Mouse (Mus musculus) hindbrain, embryonic 11.5 days (tissue): Measurements from ENCODE around the gene Higd1c. TPM values are rescaled to one million over a fixed set of nuclear protein-coding genes. Genes with fewer than 3 reads are reported as not detected.
"Not testable (repeated sequence)": the region's sequence is repeated elsewhere in the genome, so short reads cannot be mapped to it uniquely, and the experiment has no call there.

Experiments used
- ATAC-seq: fragments of 200-750 bp; cut with Nextera tagmentation; 2 replicates; pipeline ENCODE4 v1.8.0; 2017; ENCODE audit warnings: mild to moderate bottlenecking, moderate TSS enrichment, moderate library complexity; ENCODE audit not compliant: low FRiP score
- DNase-seq: peaks from one replicate; pipeline ENCODE4 v3.0.0-alpha.2; 2015; ENCODE audit warnings: low spot score
- H3K27ac ChIP-seq: fragments of 300-500 bp; sonication (generic); 2 replicates; pipeline ENCODE4 v1.5.1; 2014; ENCODE audit warnings: mild to moderate bottlenecking, low read depth, low read length
- H3K27me3 ChIP-seq: fragments of 300-500 bp; sonication (generic); 2 replicates; pipeline ENCODE4 v1.6.1; 2014; ENCODE audit warnings: mild to moderate bottlenecking, low read length, moderate library complexity, mixed read lengths; ENCODE audit not compliant: control insufficient read depth, insufficient read depth
- H3K36me3 ChIP-seq: fragments of 300-500 bp; sonication (generic); 2 replicates; pipeline ENCODE4 v1.6.1; 2014; ENCODE audit warnings: mild to moderate bottlenecking, low read length, moderate library complexity, mixed read lengths; ENCODE audit not compliant: control insufficient read depth, insufficient read depth
- H3K4me1 ChIP-seq: fragments of 300-500 bp; sonication (generic); replicated peaks from 2 replicates; pipeline ENCODE4 v1.6.1; 2014; ENCODE audit warnings: low read length, mixed read lengths; ENCODE audit not compliant: control insufficient read depth, insufficient read depth
- H3K4me2 ChIP-seq: fragments of 300-500 bp; sonication (generic); replicated peaks from 2 replicates; pipeline ENCODE4 v1.6.1; 2014; ENCODE audit warnings: mild to moderate bottlenecking, low read depth, low read length
- H3K4me3 ChIP-seq: fragments of 300-500 bp; sonication (generic); 2 replicates; pipeline ENCODE4 v1.5.1; 2014; ENCODE audit warnings: low read depth, low read length
- H3K9ac ChIP-seq: fragments of 300-500 bp; sonication (generic); 2 replicates; pipeline ENCODE4 v1.6.1; 2014; ENCODE audit warnings: low read depth, low read length
- H3K9me3 ChIP-seq: fragments of 300-500 bp; sonication (generic); 2 replicates; pipeline ENCODE4 v1.6.1; 2016; ENCODE audit warnings: low read length; ENCODE audit not compliant: control insufficient read depth
- WGBS: fragments of 180-500 bp; shearing (Covaris S2); extraction: QIAGEN DNeasy Blood & Tissue Kit; methylation state at CpG from one replicate; pipeline ENCODE4 v1.1.7; 2014; 5-methylcytosine and 5-hydroxymethylcytosine counted together
- polyA plus RNA-seq: library from polyadenylated mRNA; unstranded; fragments of >200 nt; fragmentation: Nextera tagmentation; extraction: Ambion mirVana; gene quantifications from 2 replicates; pipeline ENCODE4 v1.2.1, GENCODE M21; 2014

The Higd1c gene
- polyA plus RNA-seq, 1 experiment from 2014 or later: not detected

DNA sequence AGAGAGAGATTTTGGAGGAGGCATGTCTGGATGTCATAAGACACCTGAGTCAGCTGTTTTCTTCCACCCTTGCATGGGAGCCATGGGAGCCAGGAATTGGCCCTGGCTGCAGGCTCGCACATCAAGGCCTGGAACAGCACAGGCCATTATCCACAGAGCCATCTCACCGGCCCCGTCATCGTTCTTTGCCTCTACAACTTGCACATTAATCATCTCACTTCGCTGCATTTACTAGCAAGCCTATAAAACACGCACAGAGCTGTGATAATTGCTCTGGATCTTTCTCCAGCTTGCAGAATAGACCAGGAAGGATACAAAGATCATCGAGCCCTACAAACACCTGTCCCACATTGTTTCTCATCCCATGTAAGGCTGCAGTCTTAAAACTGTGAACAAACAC lies 33.6 kb upstream of the Higd1c start:
- Histone ChIP-seq H3K4me2 (no peak overlapping the region), H3K9ac (no peak overlapping the region), H3K4me1 (no peaks in the 10 kb centered on the region), H3K36me3 (no peaks in the 10 kb centered on the region), H3K4me3 (no peak overlapping the region), H3K9me3 (no peaks in the 10 kb centered on the region), H3K27ac (no peak overlapping the region), H3K27me3 (no peaks in the 10 kb centered on the region)
- WGBS: 78% methylated on average over 7 of the region's 7 CpGs
- no peak for DNase-seq
- no peak for ATAC-seq

GRCm38 (mm10) chr15:100332077-100332961 lies 32.0 kb upstream of the Higd1c start:
- not testable (repeated sequence) for H3K9ac ChIP-seq, H3K27ac ChIP-seq, H3K4me1 ChIP-seq, H3K27me3 ChIP-seq, H3K4me3 ChIP-seq, H3K36me3 ChIP-seq, H3K9me3 ChIP-seq, ATAC-seq, DNase-seq, H3K4me2 ChIP-seq
- WGBS: 32% methylated on average over 2 of the region's 10 CpGs

DNA sequence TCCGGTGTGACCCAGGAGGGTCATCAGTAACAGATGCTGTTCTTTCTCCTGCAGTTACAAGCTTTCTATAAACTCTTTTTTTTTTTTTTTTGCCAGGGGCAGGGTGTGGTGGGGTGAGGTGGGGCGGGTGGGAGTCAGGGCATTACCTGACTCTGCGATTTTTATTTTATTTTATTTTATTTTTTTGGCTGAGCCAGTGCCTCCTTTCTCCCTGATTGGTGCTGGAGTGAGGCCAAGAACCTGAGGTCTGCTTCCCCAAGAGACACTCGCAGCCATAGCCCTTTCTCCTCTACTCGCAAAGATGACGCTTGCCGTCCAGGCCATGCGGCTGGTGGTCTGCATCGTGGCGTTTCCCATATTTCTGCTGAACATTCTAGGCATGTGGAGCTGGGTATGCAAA lies 29.7 kb upstream of the Higd1c start, which contains the start of gene Mettl7a3:
TSS of gene Mettl7a3 (plus strand) at position 301 of the 400 bp plus-strand sequence.
- no peak within 1 kb of the TSS for H3K27ac ChIP-seq
- H3K4me3 ChIP-seq: no peak within 1 kb of the TSS

DNA sequence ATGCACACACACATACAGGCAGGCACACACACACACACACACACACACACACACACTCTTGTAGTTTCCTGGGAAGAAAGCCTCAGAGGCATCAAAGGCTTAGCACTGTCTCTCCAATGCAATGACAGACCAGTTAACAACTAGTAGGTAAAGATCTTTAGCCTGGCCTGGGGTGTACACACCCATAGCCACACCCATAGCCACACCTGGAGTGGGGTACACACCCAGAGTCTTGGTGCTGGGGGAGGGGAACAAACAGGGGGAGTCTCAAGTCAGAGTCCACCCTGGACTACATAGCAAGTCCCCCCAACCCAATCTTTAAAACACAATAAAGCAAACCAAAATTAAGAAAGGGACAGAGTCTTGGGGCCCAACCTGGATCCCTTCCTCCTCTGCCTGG lies 27.0 kb upstream of the Higd1c start:
- not testable (repeated sequence) for H3K9me3 ChIP-seq, ATAC-seq, DNase-seq, H3K9ac ChIP-seq, H3K4me3 ChIP-seq, H3K27ac ChIP-seq, H3K36me3 ChIP-seq, H3K27me3 ChIP-seq, H3K4me1 ChIP-seq, H3K4me2 ChIP-seq

More for the DNA sequence above, 29.7 kb upstream of the Higd1c start, which contains the start of gene Mettl7a3:
- Histone ChIP-seq H3K4me2 (no peak within 1 kb of the TSS), H3K9me3 (no peaks in the 10 kb centered on the region), H3K4me1 (no peaks in the 10 kb centered on the region), H3K9ac (no peak within 1 kb of the TSS), H3K36me3 (no peaks in the 10 kb centered on the region), H3K27me3 (no peaks in the 10 kb centered on the region)
- no peak for DNase-seq
- 85% methylated on average over 10 of the region's 10 CpGs for WGBS
- ATAC-seq: no peak

- H3K4me3 ChIP-seq, ATAC-seq, H3K4me1 ChIP-seq, H3K9ac ChIP-seq, H3K27me3 ChIP-seq, H3K4me2 ChIP-seq, H3K36me3 ChIP-seq, H3K9me3 ChIP-seq, H3K27ac ChIP-seq: not testable (repeated sequence)
- WGBS: 47% methylated on average over 10 of the region's 10 CpGs
- peak; percentile 52 for DNase-seq
These were observed 26.5 kb upstream of the Higd1c start for GRCm38 (mm10) chr15:100337847-100338246.

DNA sequence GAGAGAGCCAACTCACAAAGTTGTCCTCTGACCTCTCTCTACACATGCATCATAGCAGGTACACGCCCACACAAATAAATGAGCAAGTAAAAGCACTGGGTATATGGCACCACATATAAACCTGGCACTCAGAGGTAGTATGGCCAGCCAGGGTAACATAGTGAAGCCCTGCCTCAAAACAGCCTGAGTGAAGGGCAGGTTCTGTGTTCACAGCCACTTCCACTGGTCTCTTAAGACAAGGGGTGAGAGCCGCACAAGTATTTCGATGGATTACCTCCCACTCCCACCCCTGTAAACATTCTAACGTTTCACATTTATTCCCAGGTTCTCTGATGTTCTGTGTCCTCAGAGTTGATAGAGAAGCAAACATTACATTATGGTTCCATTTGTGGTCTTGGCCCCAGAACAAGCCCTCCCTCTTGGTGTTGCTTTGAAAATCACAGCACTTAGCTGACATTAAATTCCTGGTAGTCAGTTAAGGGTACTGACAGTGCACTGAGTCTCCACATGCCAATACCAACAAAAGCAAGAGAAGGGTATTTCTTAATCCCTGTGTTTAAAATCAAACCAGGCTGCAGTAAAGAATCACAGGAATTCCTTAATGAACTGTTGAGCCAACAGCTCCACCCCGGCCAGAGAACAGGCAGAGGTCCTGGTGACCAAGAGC lies 22.9 kb upstream of the Higd1c start:
- not testable (repeated sequence) for H3K36me3 ChIP-seq, ATAC-seq

DNA sequence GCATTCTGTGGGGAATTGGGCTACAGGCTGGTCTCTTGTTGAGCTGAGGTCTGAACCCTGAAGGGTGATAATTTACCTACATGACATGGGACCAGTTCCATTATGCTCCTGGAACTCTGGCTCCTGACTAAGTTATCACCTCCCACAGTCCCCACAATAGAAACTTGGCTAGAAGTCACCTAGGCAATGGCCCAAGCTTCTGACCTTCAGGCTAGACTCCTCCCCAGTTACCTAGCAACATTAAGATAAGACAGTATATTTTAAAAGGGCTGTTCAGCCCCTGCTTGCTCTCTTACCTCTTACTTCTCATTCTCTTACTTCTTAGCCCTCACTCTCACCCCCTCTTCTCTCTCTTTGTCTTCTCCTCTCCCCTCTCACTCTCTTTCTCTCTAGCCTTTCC lies 18.9 kb upstream of the Higd1c start:
- Histone ChIP-seq H3K27ac (no peak overlapping the region), H3K9me3 (no peaks in the 10 kb centered on the region), H3K4me3 (no peak overlapping the region), H3K4me2 (no peak overlapping the region), H3K27me3 (no peaks in the 10 kb centered on the region), H3K9ac (no peak overlapping the region), H3K36me3 (no peaks in the 10 kb centered on the region), H3K4me1 (no peaks in the 10 kb centered on the region)
- no peak for ATAC-seq
- no peak for DNase-seq

More for the DNA sequence above, 22.9 kb upstream of the Higd1c start:
- 75% methylated on average over 4 of the region's 5 CpGs for WGBS
- H3K4me3 ChIP-seq, H3K4me2 ChIP-seq, H3K9ac ChIP-seq, H3K27me3 ChIP-seq, H3K9me3 ChIP-seq, H3K4me1 ChIP-seq, DNase-seq, H3K27ac ChIP-seq: not testable (repeated sequence)

GRCm38 (mm10) chr15:100346761-100347160 lies 17.6 kb upstream of the Higd1c start:
- Histone ChIP-seq H3K27me3 (no peaks in the 10 kb centered on the region), H3K9me3 (no peaks in the 10 kb centered on the region), H3K27ac (no peak overlapping the region; the same call in 1 of the 2 replicates), H3K4me1 (no peaks in the 10 kb centered on the region), H3K9ac (no peak overlapping the region), H3K4me3 (no peak overlapping the region), H3K36me3 (no peaks in the 10 kb centered on the region), H3K4me2 (no peak overlapping the region)
- ATAC-seq (no peak), DNase-seq (no peak)
- 70% methylated on average over 14 of the region's 14 CpGs for WGBS

DNA sequence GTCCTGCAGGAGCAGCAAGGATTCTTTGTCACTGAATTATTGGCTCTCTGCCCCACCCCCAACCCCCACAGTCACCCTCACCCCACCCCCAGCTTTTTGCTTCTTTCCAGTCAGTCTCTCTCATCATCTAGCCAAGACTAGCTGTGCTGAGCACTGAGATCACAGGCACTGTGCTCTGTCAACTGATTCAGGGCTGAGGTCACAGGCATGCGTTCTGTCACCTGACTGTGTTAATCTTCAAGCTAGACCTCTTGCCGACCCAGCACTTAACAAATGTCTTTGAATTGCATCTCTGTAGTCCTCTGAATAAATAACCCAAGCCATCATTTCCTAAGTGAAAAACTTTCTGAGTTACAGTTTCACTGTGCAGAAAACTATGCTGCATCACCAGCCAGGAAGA lies 14.8 kb upstream of the Higd1c start:
- Histone ChIP-seq H3K27ac (no peak overlapping the region), H3K27me3 (no peaks in the 10 kb centered on the region), H3K36me3 (no peaks in the 10 kb centered on the region), H3K4me1 (no peaks in the 10 kb centered on the region), H3K9ac (no peak overlapping the region), H3K4me2 (no peak overlapping the region), H3K9me3 (no peaks in the 10 kb centered on the region), H3K4me3 (no peak overlapping the region)
- DNase-seq (no peak), ATAC-seq (no peak)
- 62% methylated on average over 2 of the region's 2 CpGs for whole genome bisulfite sequencing
